Mouse (Mus musculus): Measurements from ENCODE around the gene Timm8a1. TPM values are rescaled to one million over a fixed set of nuclear protein-coding genes. Genes with fewer than 3 reads are reported as not detected.

The Timm8a1 gene
- 10 to 100 TPM; 19.4 to 20.6 TPM for total RNA-seq (2023)

DNA sequence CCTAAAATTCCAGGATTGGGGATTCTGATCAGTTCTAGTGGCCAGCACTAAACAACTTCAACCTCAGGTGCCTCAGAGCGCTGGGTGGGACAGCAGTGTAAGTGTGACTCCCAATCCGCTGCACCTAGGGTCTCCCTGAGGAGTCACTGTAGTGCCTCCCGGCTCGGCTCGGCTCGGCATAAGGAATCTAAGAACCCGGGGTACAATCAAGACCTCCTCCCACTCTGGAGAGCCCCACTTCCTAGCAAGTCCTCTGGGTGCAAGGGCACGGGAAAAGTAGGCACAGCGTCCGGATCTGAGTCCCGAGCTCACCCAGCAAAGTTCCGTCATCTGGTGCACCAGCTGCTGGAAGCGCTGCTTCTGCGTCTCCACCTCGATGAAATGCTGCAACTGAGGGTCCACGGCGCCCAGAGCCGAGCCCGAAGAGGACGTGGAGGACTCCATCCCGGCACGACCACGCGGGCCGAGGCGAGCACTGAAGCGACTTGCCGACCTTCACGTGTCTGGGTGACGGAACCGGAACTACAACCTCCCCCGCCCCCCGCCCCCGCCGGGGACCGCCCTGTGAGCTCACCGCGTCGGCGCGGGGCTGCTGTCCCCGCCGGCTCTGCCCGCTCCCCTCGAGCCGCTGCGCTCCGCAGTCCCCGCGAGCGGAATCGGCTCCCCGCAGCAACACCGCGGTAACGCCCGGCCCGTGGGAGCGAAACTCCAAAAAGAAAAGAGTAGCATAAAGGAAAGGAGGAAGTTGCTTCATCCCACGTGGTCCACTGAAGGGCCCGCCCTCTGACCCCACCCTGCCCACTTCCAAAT is at the start of gene Timm8a1:
Gene Timm8a1, minus strand, starts transcription at position 721 of the 810 bp plus-strand sequence.

DNA sequence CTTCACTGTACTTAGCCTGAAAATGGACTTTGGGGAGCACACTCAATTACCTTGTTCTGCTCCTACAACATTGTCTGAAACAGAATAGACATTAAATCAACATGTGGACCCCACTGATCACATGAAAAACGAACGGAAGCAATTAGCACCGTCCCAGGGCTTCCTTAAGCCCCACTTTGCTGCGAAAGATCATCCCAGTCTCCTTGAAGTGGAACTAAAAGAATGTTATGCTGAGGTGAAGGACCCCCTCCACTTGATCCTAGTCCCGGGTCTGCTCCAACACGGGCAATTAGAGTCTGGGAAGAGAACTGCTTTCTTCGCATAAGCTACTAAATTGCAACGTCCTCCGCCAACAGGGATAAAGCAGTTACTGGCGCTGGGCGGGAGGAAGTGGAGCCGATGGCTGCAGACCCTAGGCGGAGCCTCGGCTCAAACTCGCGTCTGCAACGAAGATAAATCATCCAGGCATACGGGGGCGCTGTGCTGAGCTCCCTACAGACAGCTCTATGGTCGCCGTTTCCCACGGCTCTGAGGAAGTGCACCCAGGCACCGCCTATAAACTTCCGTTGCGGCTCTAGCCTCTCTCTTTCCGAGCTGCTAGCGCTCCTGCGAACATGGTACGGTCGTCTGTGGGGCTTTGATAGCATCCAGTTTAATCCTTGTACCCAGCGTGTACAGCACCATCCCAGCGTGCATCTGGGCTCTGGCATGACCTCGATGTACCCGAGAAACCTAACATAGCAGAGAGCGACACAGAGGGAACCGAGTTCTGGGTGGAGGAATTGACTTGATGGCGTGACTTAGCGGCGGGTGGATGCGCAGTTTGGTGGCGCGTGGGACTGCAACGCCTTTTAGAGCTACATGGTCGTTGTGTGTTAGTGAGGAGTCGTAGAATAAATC is 43.7 kb upstream of the Timm8a1 start, which contains the start of gene Rpl36a:
Gene Rpl36a, plus strand, starts transcription at position 552 of the 900 bp plus-strand sequence.

DNA sequence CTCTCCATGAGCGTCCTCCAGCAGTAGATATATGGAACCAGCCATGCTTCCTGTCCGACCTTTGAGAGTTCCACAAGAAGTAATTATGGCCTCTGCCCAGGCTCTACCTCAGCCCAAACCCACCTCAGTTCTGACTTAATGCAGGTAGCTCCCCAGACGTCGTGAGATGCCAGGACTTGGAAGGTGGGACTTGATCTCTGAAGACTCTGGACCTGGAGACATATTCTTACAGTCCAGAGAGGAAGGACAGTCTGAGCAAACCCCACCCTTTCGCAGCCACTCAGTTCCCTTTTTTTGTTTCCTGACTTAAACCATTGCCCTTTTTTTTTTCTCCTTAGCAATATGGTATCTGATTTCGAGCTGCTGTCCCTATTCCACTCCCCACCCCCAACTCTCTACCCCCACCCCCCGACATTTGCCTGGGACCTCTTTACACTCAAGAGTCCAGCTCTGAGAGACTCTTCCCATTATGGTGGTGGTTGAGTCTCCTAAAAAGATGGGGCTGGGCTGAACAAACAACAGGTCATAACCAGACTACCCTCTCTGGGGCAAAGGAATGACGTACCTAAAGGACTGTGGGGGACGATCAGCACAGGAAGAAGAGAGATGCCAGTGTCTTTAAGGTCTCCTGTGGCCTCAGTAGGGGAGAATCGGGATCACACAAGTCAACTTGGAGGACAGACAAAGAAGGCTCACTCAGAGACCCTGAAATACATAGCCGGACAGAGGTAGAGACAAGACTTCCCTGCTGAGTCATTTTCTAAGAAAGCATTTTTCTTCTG is 41.4 kb upstream of the Timm8a1 start, which contains the start of gene Btk:
Gene Btk, minus strand, starts transcription at position 683 of the 782 bp plus-strand sequence.

Other genes with a start within 250 kb of the Timm8a1 start
- gene Tmem35a, start 246.6 kb downstream of the Timm8a1 start, total RNA-seq (2023): not detected
- gene Cenpi, start 233.8 kb downstream of the Timm8a1 start, total RNA-seq (2023): 1 to 10 TPM; 3.6 to 3.7 TPM
- gene Drp2, start 137.3 kb downstream of the Timm8a1 start, total RNA-seq (2023): not detected
- gene Taf7l, start 65.4 kb downstream of the Timm8a1 start, total RNA-seq (2023): not detected
- gene Btk, start 41.7 kb upstream of the Timm8a1 start, total RNA-seq (2023): 100 to 1,000 TPM; 183 to 199 TPM
- gene Rpl36a, start 43.8 kb upstream of the Timm8a1 start, total RNA-seq (2023): 100 to 1,000 TPM; 481 to 549 TPM
- gene Gla, start 59.3 kb upstream of the Timm8a1 start, total RNA-seq (2023): 10 to 100 TPM; 66.8 to 94.5 TPM
- 100 to 1,000 TPM; 141 to 142 TPM for gene Hnrnph2, start 59.3 kb upstream of the Timm8a1 start, total RNA-seq (2023)
- 1 to 10 TPM; 1.7 to 2.3 TPM for gene Armcx4, start 144.7 kb upstream of the Timm8a1 start, total RNA-seq (2023)
- under 1 TPM in 1 of 2 experiments, not detected in 1; 0.83 TPM for gene Armcx1, start 176.1 kb upstream of the Timm8a1 start, total RNA-seq (2023)
- 1 to 10 TPM; 3.9 to 5.2 TPM for gene Armcx6, start 209.6 kb upstream of the Timm8a1 start, total RNA-seq (2023)
- 10 to 100 TPM; 17.4 to 18.1 TPM for gene Armcx3, start 214.7 kb upstream of the Timm8a1 start, total RNA-seq (2023)